Mouse (Mus musculus) liver, embryonic 12.5 days (tissue): ENCODE data around the gene Fars2. TPM values are rescaled to one million over a fixed set of nuclear protein-coding genes. Genes with fewer than 3 reads are reported as not detected.
"Not testable (repeated sequence)": the region's sequence is repeated elsewhere in the genome, so short reads cannot be mapped to it uniquely, and the experiment has no call there.

Experiments
- ATAC-seq: fragments of 200-750 bp; cut with Nextera tagmentation; 2 replicates; pipeline ENCODE4 v1.8.0; 2017; ENCODE audit warnings: moderate number of reproducible peaks, mild to moderate bottlenecking, moderate library complexity
- H3K27ac ChIP-seq: fragments of 300-500 bp; sonication (generic); 2 replicates; pipeline ENCODE4 v1.5.1; 2016; ENCODE audit warnings: mild to moderate bottlenecking
- H3K27me3 ChIP-seq: fragments of 300-500 bp; sonication (generic); replicated peaks from 2 replicates; pipeline ENCODE4 v1.6.1; 2016; ENCODE audit warnings: mild to moderate bottlenecking, moderate library complexity
- H3K36me3 ChIP-seq: fragments of 300-500 bp; sonication (generic); 2 replicates; pipeline ENCODE4 v1.6.1; 2016; ENCODE audit warnings: mild to moderate bottlenecking, moderate library complexity
- H3K4me1 ChIP-seq: fragments of 300-500 bp; sonication (generic); 2 replicates; pipeline ENCODE4 v1.6.1; 2016
- H3K4me2 ChIP-seq: fragments of 300-500 bp; sonication (generic); 2 replicates; pipeline ENCODE4 v1.6.1; 2016; ENCODE audit warnings: mild to moderate bottlenecking, moderate library complexity
- H3K4me3 ChIP-seq: fragments of 300-500 bp; sonication (generic); 2 replicates; pipeline ENCODE4 v1.5.1; 2016; ENCODE audit warnings: mild to moderate bottlenecking, moderate library complexity
- H3K9ac ChIP-seq: fragments of 300-500 bp; sonication (generic); 2 replicates; pipeline ENCODE4 v1.6.1; 2016; ENCODE audit warnings: mild to moderate bottlenecking, moderate library complexity
- H3K9me3 ChIP-seq: fragments of 300-500 bp; sonication (generic); replicated peaks from 2 replicates; pipeline ENCODE4 v1.6.1; 2016; ENCODE audit warnings: mild to moderate bottlenecking, moderate library complexity
- WGBS: fragments of 180-500 bp; shearing (Covaris S2); methylation state at CpG from one replicate; pipeline ENCODE4 v1.1.7; 2016; ENCODE audit not compliant: insufficient replicate concordance; 5-methylcytosine and 5-hydroxymethylcytosine counted together
- polyA plus RNA-seq: library from polyadenylated mRNA; unstranded; fragments of >200 nt; fragmentation: Nextera tagmentation; extraction: Ambion mirVana; gene quantifications from 2 replicates; pipeline ENCODE4 v1.2.1, GENCODE M21; 2016

Fars2 gene
- polyA plus RNA-seq, 1 experiment from 2014 or later: 31.0 TPM

- H3K9me3 ChIP-seq: no peaks in the 10 kb centered on the region
- ATAC-seq: no peak
- no peaks in the 10 kb centered on the region for H3K36me3 ChIP-seq
- H3K4me1 ChIP-seq: no peaks in the 10 kb centered on the region
- H3K4me3 ChIP-seq: no peak overlapping the region
- H3K9ac ChIP-seq: no peak overlapping the region
- no peak overlapping the region for H3K27ac ChIP-seq
- no peak overlapping the region for H3K4me2 ChIP-seq
- H3K27me3 ChIP-seq: no peaks in the 10 kb centered on the region
- 68% methylated on average over 11 of the region's 11 CpGs for WGBS
Observed at GRCm38 (mm10) chr13:36351529-36351928, 234.3 kb downstream of the Fars2 start.

DNA sequence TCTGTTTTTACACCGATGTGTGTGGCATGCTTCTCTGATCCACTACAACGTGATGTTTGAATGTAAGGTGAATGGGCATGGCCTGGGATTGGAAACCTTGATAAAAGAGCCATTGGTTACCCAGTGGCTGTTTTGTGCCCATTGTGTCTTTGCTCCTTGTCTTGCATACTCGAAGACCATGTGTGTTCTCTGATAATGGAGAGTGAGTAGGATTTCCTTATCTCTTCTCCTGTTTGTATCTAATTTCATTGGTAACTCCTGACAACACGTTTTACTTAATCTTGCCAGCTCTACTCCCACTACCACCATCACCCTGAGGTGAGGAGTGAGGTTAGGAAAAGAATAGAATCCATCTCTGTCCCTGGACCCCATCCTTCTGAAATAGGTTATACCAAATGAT lies 240.3 kb downstream of the Fars2 start:
- 30% methylated on average over 4 of the region's 4 CpGs for WGBS
- no peak overlapping the region for H3K27ac ChIP-seq
- H3K9ac ChIP-seq: no peak overlapping the region
- no peak for ATAC-seq
- H3K27me3 ChIP-seq: no peaks in the 10 kb centered on the region
- no peak overlapping the region for H3K4me2 ChIP-seq
- no peaks in the 10 kb centered on the region for H3K36me3 ChIP-seq
- no peaks in the 10 kb centered on the region for H3K9me3 ChIP-seq
- no peak overlapping the region for H3K4me3 ChIP-seq
- H3K4me1 ChIP-seq: peaks cover 6% of the 10 kb centered on the region

GRCm38 (mm10) chr13:36361419-36361818 lies 244.2 kb downstream of the Fars2 start:
- no peak overlapping the region for H3K4me3 ChIP-seq
- H3K9me3 ChIP-seq: no peaks in the 10 kb centered on the region
- peaks cover 6% of the 10 kb centered on the region for H3K4me1 ChIP-seq
- H3K4me2 ChIP-seq: no peak overlapping the region
- H3K27me3 ChIP-seq: no peaks in the 10 kb centered on the region
- H3K36me3 ChIP-seq: no peaks in the 10 kb centered on the region
- H3K27ac ChIP-seq: no peak overlapping the region
- no peak overlapping the region for H3K9ac ChIP-seq
- 60% methylated on average over 3 of the region's 3 CpGs for WGBS
- ATAC-seq: no peak

- not testable (repeated sequence) for H3K9me3 ChIP-seq, H3K36me3 ChIP-seq, H3K4me1 ChIP-seq, H3K27me3 ChIP-seq, ATAC-seq, H3K4me2 ChIP-seq, H3K4me3 ChIP-seq, H3K27ac ChIP-seq, H3K9ac ChIP-seq
- 93% methylated on average over 5 of the region's 5 CpGs for WGBS
Observed at GRCm38 (mm10) chr13:36365719-36366118, 248.5 kb downstream of the Fars2 start.

DNA sequence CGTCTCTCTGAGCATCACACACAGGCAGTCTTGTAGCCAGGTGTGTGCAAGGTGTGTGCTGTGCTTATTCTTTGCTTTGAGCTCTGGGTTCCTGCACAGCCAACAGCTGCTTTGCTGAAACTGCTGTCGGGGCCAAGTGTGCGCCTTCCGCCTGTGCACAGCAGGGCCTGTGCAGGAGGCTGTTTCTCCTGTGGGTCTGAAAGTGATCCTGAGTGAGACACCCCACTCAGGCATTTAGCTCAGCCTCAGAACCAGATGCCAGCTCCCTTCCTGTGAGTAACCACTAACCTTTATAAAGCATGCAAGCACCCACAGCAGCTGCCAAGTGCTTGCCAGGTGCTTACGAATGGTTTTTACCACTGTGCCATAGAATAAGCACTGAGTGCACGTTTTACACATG lies 249.1 kb downstream of the Fars2 start:
- H3K9ac ChIP-seq: no peak overlapping the region
- WGBS: 80% methylated on average over 6 of the region's 6 CpGs
- no peaks in the 10 kb centered on the region for H3K27me3 ChIP-seq
- no peak overlapping the region for H3K4me3 ChIP-seq
- no peaks in the 10 kb centered on the region for H3K36me3 ChIP-seq
- no peaks in the 10 kb centered on the region for H3K4me1 ChIP-seq
- ATAC-seq: no peak
- H3K9me3 ChIP-seq: no peaks in the 10 kb centered on the region
- no peak overlapping the region for H3K27ac ChIP-seq
- H3K4me2 ChIP-seq: no peak overlapping the region

DNA sequence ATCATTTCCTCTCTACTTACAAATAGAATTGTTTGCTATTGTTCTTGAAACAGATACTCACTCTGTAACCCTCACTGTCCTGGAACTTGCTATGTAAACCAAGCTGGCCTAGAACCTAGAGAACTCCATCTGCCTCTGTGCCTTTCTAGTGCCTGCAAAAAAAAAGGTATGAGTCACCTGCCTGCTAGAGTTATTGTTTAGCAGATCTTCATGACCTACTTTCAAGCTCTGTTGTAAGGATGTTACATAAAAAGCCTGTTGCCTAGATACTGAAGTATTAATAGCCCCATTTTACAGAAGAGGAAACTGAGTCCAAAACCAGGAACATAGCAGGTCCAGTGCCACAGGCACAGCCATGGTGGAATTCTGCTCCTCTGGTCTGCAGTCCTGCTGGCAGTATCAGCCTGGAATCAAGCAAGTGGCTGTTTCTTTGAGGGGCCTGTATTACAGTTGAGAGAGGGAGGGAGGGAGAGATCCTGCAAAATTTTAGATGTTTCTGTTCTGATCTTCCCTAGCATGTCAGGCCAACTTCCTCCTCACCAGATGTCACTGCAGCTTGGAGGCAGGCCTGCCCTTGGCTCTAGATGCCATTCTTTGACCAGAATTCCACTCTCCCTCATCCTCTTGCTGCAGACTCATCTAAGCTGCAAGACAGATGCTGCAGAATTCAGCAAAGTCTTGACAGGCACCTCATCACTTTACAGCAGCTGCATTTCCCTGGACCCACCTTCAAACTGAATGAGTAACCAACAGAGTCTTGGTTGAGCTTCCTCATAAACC lies 250.7 kb downstream of the Fars2 start:
- no peak for ATAC-seq
- no peaks in the 10 kb centered on the region for H3K4me1 ChIP-seq
- no peak overlapping the region for H3K9ac ChIP-seq
- H3K27me3 ChIP-seq: no peaks in the 10 kb centered on the region
- no peak overlapping the region for H3K27ac ChIP-seq
- H3K4me2 ChIP-seq: no peak overlapping the region
- H3K36me3 ChIP-seq: no peaks in the 10 kb centered on the region
- H3K4me3 ChIP-seq: no peak overlapping the region
- no peaks in the 10 kb centered on the region for H3K9me3 ChIP-seq

GRCm38 (mm10) chr13:36368799-36369198 lies 251.6 kb downstream of the Fars2 start:
- Histone ChIP-seq H3K36me3 (no peaks in the 10 kb centered on the region), H3K27me3 (no peaks in the 10 kb centered on the region), H3K27ac (no peak overlapping the region), H3K9me3 (no peaks in the 10 kb centered on the region), H3K4me1 (no peaks in the 10 kb centered on the region), H3K9ac (no peak overlapping the region), H3K4me2 (no peak overlapping the region), H3K4me3 (no peak overlapping the region)
- no peak for ATAC-seq
- 78% methylated on average over 3 of the region's 3 CpGs for WGBS

DNA sequence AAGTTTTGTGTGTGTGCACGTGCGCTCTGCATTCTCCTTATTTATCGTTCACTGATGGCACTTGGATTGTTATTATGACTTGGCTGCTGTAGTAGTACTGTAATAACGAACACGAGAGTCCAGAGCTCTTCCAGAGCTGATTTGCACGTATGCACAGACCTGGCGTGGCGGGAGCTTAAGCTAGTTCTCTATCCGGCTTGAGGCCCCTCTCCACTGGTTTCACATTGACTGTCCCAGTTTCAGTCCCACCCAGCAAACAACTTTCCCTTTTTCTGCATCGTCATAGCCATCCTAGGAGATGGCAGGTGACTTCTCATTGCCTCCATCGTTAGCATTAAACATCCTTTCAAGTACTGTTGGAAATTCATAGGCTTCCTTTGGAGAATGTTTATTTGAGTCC lies 252.2 kb downstream of the Fars2 start:
- no peak overlapping the region for H3K4me3 ChIP-seq
- H3K9ac ChIP-seq: no peak overlapping the region
- H3K36me3 ChIP-seq: no peaks in the 10 kb centered on the region
- H3K27ac ChIP-seq: no peak overlapping the region
- H3K9me3 ChIP-seq: no peaks in the 10 kb centered on the region
- WGBS: 74% methylated on average over 11 of the region's 11 CpGs
- no peaks in the 10 kb centered on the region for H3K4me1 ChIP-seq
- no peak for ATAC-seq
- no peaks in the 10 kb centered on the region for H3K27me3 ChIP-seq
- H3K4me2 ChIP-seq: no peak overlapping the region

DNA sequence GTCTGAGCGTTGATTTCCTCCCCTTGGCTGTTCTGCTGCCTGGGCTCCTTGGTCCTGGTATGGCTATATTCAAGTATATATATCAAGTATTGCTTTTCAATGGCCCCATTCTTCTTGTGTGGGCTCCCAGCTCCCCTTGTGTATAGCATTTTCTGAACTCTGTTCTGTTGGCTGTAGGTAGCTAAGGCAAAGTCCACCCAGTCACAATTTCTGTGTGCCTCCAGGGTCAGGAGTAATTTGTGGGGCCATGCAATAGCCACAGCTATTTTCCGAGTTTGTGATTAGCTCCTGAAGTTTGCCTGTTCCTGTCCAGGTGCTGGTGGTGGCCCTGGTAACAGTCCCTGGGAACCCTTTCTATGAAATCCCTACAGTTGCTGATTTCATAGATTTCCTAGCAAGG lies 266.0 kb downstream of the Fars2 start:
- H3K9me3 ChIP-seq: no peaks in the 10 kb centered on the region
- H3K4me1 ChIP-seq: no peaks in the 10 kb centered on the region
- H3K4me3 ChIP-seq: no peak overlapping the region
- no peak overlapping the region for H3K9ac ChIP-seq
- no peak overlapping the region for H3K27ac ChIP-seq
- H3K4me2 ChIP-seq: no peak overlapping the region
- H3K36me3 ChIP-seq: no peaks in the 10 kb centered on the region
- ATAC-seq: no peak
- no peaks in the 10 kb centered on the region for H3K27me3 ChIP-seq
- 61% methylated on average over 2 of the region's 2 CpGs for WGBS

DNA sequence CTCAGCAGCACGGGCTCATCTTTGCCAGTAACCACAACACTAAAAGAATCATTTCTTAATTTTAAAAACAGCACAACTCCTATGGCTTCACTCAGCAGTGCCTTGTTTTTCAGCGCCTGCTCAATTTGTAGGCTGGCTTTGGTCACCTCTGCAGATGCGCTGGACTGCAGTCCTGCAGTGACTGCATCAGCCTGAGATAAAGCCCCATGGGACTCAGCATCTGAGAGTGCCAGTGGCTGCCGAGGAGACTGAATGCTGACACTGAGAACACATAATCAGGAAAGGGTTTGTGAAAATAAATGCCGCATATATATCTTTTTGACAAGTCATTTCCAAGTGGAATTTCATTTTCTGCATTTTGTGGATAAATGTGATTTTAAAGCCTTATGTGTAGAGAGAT lies 268.9 kb downstream of the Fars2 start:
- Histone ChIP-seq H3K9me3 (no peaks in the 10 kb centered on the region), H3K4me2 (no peak overlapping the region), H3K36me3 (no peaks in the 10 kb centered on the region), H3K27me3 (no peaks in the 10 kb centered on the region), H3K9ac (no peak overlapping the region), H3K4me1 (no peaks in the 10 kb centered on the region), H3K27ac (no peak overlapping the region), H3K4me3 (no peak overlapping the region)
- no peak for ATAC-seq
- 75% methylated on average over 5 of the region's 5 CpGs for WGBS

- no peak for ATAC-seq
- Histone ChIP-seq H3K27me3 (no peaks in the 10 kb centered on the region), H3K4me1 (no peaks in the 10 kb centered on the region; the same call in 1 of the 2 replicates), H3K9ac (no peak overlapping the region), H3K36me3 (no peaks in the 10 kb centered on the region), H3K27ac (no peak overlapping the region), H3K4me3 (no peak overlapping the region), H3K4me2 (no peak overlapping the region), H3K9me3 (no peaks in the 10 kb centered on the region)
- WGBS: 82% methylated on average over 7 of the region's 7 CpGs
Observed at GRCm38 (mm10) chr13:36391936-36392335, 274.7 kb downstream of the Fars2 start.

GRCm38 (mm10) chr13:36392666-36393065 lies 275.5 kb downstream of the Fars2 start:
- no peak overlapping the region for H3K4me3 ChIP-seq
- no peaks in the 10 kb centered on the region for H3K9me3 ChIP-seq
- H3K27ac ChIP-seq: no peak overlapping the region
- no peak for ATAC-seq
- H3K9ac ChIP-seq: no peak overlapping the region
- WGBS: 74% methylated on average over 4 of the region's 4 CpGs
- H3K36me3 ChIP-seq: no peaks in the 10 kb centered on the region
- H3K4me1 ChIP-seq: no peaks in the 10 kb centered on the region; the same call in 1 of the 2 replicates
- H3K4me2 ChIP-seq: no peak overlapping the region
- no peaks in the 10 kb centered on the region for H3K27me3 ChIP-seq

DNA sequence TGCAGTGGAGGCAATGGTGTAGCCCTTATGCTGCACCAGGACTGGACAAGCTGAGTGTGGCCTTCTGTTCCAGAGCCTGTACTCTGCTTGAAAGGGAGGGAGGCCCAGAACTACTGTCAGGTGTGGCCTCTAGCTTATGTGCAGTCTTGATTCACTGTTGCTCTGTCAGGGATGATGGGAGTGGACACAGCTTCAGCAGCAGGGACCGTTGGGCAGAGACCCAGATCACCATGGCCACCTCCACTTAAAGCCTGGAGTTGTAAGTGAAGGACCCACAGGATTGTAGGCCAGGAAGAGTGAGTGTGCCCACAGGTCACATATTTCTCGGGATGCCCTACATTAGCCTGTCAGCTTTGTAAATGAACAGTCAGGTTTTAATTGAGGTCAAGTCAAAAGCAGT lies 283.8 kb downstream of the Fars2 start:
- Histone ChIP-seq H3K9ac (no peak overlapping the region), H3K4me1 (no peaks in the 10 kb centered on the region), H3K36me3 (no peaks in the 10 kb centered on the region), H3K9me3 (no peaks in the 10 kb centered on the region), H3K4me3 (no peak overlapping the region), H3K27me3 (no peaks in the 10 kb centered on the region), H3K4me2 (no peak overlapping the region), H3K27ac (no peak overlapping the region)
- no peak for ATAC-seq
- WGBS: 75% methylated on average over 2 of the region's 2 CpGs
